Mouse (Mus musculus): ENCODE data around the gene Olfr574. TPM values are rescaled to one million over a fixed set of nuclear protein-coding genes. Genes with fewer than 3 reads are reported as not detected.

Olfr574 gene
- not detected for total RNA-seq (2022)

GRCm38 (mm10) chr7:102948167-102948566, at the start of gene Olfr574:
TSS of gene Olfr574 (plus strand) at chr7:102948467.
- DNase-seq (ENCODE audit: low spot score in 2 of 2), result no peak

GRCm38 (mm10) chr7:102915261-102915660, 33.0 kb upstream of the Olfr574 start:
- no peak for DNase-seq (ENCODE audit: low spot score in 2 of 2)

- no peak for DNase-seq (ENCODE audit: low spot score in 2 of 2)
Measured at GRCm38 (mm10) chr7:102916405-102916804, 31.9 kb upstream of the Olfr574 start.

GRCm38 (mm10) chr7:102917032-102917875, 31.0 kb upstream of the Olfr574 start, which contains the start of gene Olfr571:
TSS of gene Olfr571 (minus strand) at chr7:102917536.
- DNase-seq (ENCODE audit: low spot score in 2 of 2), result no peak

- DNase-seq (ENCODE audit: low spot score in 2 of 2), result no peak
Measured at GRCm38 (mm10) chr7:102919632-102920031, 28.6 kb upstream of the Olfr574 start.

GRCm38 (mm10) chr7:102924109-102924508, 24.2 kb upstream of the Olfr574 start, which contains the start of gene Olfr572:
TSS of gene Olfr572 (plus strand) at chr7:102924409.
- no peak for DNase-seq (ENCODE audit: low spot score in 2 of 2)

GRCm38 (mm10) chr7:102927105-102927504, 21.2 kb upstream of the Olfr574 start:
- DNase-seq (ENCODE audit: low spot score in 2 of 2), result no peak

- DNase-seq (ENCODE audit: low spot score in 2 of 2), result no peak
Measured at GRCm38 (mm10) chr7:102942475-102942874, 5.8 kb upstream of the Olfr574 start, which contains the start of gene Olfr573-ps1. TSS of gene Olfr573-ps1 (minus strand) at chr7:102942575.

- DNase-seq (ENCODE audit: low spot score in 2 of 2), result no peak
Measured at GRCm38 (mm10) chr7:102943417-102943816, 4.8 kb upstream of the Olfr574 start.

- DNase-seq (ENCODE audit: low spot score in 2 of 2), result no peak
Measured at GRCm38 (mm10) chr7:102950732-102951131, 2.5 kb downstream of the Olfr574 start.

GRCm38 (mm10) chr7:102958137-102958536, 9.9 kb downstream of the Olfr574 start:
- DNase-seq (ENCODE audit: low spot score in 2 of 2), result no peak

- no peak for DNase-seq (ENCODE audit: low spot score in 2 of 2)
Measured at GRCm38 (mm10) chr7:102958593-102958992, 10.3 kb downstream of the Olfr574 start, which contains the start of gene Olfr575. TSS of gene Olfr575 (minus strand) at chr7:102958775.

GRCm38 (mm10) chr7:102962360-102962759, 14.1 kb downstream of the Olfr574 start, which contains the start of gene Olfr576:
TSS of gene Olfr576 (plus strand) at chr7:102962660.
- DNase-seq (ENCODE audit: low spot score in 2 of 2), result no peak

- DNase-seq (ENCODE audit: low spot score in 2 of 2), result no peak
Measured at GRCm38 (mm10) chr7:102974399-102974798, 26.1 kb downstream of the Olfr574 start.

- DNase-seq (ENCODE audit: low spot score in 2 of 2), result no peak
Measured at GRCm38 (mm10) chr7:102975843-102976242, 27.6 kb downstream of the Olfr574 start, which contains the start of gene Olfr577. TSS of gene Olfr577 (minus strand) at chr7:102975943.

GRCm38 (mm10) chr7:102989224-102989623, 41.0 kb downstream of the Olfr574 start, which contains the start of gene Olfr578:
TSS of gene Olfr578 (minus strand) at chr7:102989324.
- DNase-seq (ENCODE audit: low spot score in 2 of 2), result no peak

Other genes starting within 250 kb of the Olfr574 start
- under 1 TPM in 3 of 4 experiments, not detected in 1; 0.11 to 0.34 (median 0.33) TPM for gene Olfr558, start 246.3 kb upstream of the Olfr574 start, total RNA-seq (2022)
- not detected for gene Olfr33, start 229.4 kb upstream of the Olfr574 start, total RNA-seq (2022)
- not detected for gene Olfr559, start 221.0 kb upstream of the Olfr574 start, total RNA-seq (2022)
- under 1 TPM in 3 of 4 experiments, not detected in 1; 0.19 to 0.33 (median 0.30) TPM for gene Olfr560, start 189.1 kb upstream of the Olfr574 start, total RNA-seq (2022)
- under 1 TPM; 0.39 to 0.51 (median 0.48) TPM for gene Olfr78, start 189.0 kb upstream of the Olfr574 start, total RNA-seq (2022)
- gene Olfr561, start 177.2 kb upstream of the Olfr574 start, total RNA-seq (2022), result not detected
- not detected for gene Olfr564, start 145.0 kb upstream of the Olfr574 start, total RNA-seq (2022)
- not detected for gene Olfr566, start 89.7 kb upstream of the Olfr574 start, total RNA-seq (2022)
- not detected for gene Olfr568, start 71.3 kb upstream of the Olfr574 start, total RNA-seq (2022)
- not detected for gene Olfr569, start 57.6 kb upstream of the Olfr574 start, total RNA-seq (2022)
- not detected for gene Olfr570, start 53.9 kb upstream of the Olfr574 start, total RNA-seq (2022)
- not detected for gene Olfr571, start 30.9 kb upstream of the Olfr574 start, total RNA-seq (2022)
- gene Olfr572, start 24.1 kb upstream of the Olfr574 start, total RNA-seq (2022), result not detected
- not detected for gene Olfr573-ps1, start 5.9 kb upstream of the Olfr574 start, total RNA-seq (2022)
- gene Olfr575, start 10.3 kb downstream of the Olfr574 start, total RNA-seq (2022), result not detected
- not detected for gene Olfr576, start 14.2 kb downstream of the Olfr574 start, total RNA-seq (2022)
- not detected for gene Olfr577, start 27.5 kb downstream of the Olfr574 start, total RNA-seq (2022)
- not detected for gene Olfr578, start 40.9 kb downstream of the Olfr574 start, total RNA-seq (2022)
- not detected for gene Olfr582, start 89.6 kb downstream of the Olfr574 start, total RNA-seq (2022)
- gene Olfr583, start 102.8 kb downstream of the Olfr574 start, total RNA-seq (2022), result not detected
- not detected for gene Olfr584, start 133.4 kb downstream of the Olfr574 start, total RNA-seq (2022)
- gene Olfr585, start 149.3 kb downstream of the Olfr574 start, total RNA-seq (2022), result not detected
- not detected for gene Olfr586, start 177.2 kb downstream of the Olfr574 start, total RNA-seq (2022)
- not detected for gene Olfr588-ps1, start 192.4 kb downstream of the Olfr574 start, total RNA-seq (2022)
- not detected for gene Olfr589, start 207.9 kb downstream of the Olfr574 start, total RNA-seq (2022)
- not detected for gene Olfr591, start 229.9 kb downstream of the Olfr574 start, total RNA-seq (2022)
- gene Olfr592, start 236.3 kb downstream of the Olfr574 start, total RNA-seq (2022), result not detected